Mouse (Mus musculus): Measurements from ENCODE around the gene Dennd1c.

Dennd1c gene

GRCm38 (mm10) chr17:57078336-57078735 lies at the start of gene Dennd1c:
Gene Dennd1c (minus strand): TSS chr17:57078514.
- no peak for DNase-seq (ENCODE audit: extremely low spot score)

GRCm38 (mm10) chr17:57125853-57126622 lies 47.7 kb upstream of the Dennd1c start:
- no peak for DNase-seq (ENCODE audit: extremely low spot score)

DNA sequence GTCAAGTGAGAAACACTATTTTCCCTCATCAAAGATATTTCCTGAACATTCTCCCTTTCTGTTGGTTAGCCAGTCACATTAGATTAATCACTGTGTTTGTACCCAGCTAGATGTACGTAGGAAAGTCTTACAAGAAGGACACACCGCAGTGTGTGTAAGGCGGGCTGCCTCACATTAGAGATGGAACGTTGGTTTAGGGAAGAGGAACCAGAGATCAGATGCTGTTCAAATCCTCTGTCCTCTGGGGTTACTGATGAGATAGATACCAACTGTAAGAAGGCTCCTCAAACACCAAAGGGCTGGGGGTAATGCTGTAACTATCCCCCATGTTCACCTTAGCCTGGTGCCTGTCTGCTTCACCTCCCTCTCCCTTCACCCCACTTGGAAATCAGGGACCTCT lies 46.5 kb upstream of the Dennd1c start:
- no peak for DNase-seq (ENCODE audit: extremely low spot score)

- no peak for DNase-seq (ENCODE audit: extremely low spot score)
Measured at GRCm38 (mm10) chr17:57123192-57124118, 45.1 kb upstream of the Dennd1c start.

DNA sequence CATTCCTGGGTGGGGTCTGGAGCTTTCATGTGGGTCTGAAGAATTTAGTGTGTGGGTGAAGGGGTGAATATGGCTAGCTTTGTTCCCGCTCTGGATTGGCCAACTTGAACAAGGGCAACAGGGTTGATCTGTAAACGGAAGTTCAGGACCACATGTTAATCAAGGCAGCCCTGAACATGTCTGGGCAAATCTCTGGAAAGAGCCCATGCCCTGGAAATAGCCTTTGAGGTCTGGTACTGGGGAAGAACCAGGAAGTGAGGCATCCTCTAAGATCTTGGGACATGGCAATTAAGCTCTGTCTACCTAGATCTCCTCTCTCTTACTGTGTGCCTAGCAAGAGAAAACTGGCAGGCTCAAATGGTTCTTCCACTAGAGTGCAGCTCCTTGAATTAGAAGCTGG lies 43.5 kb upstream of the Dennd1c start:
- no peak for DNase-seq (ENCODE audit: extremely low spot score)

DNA sequence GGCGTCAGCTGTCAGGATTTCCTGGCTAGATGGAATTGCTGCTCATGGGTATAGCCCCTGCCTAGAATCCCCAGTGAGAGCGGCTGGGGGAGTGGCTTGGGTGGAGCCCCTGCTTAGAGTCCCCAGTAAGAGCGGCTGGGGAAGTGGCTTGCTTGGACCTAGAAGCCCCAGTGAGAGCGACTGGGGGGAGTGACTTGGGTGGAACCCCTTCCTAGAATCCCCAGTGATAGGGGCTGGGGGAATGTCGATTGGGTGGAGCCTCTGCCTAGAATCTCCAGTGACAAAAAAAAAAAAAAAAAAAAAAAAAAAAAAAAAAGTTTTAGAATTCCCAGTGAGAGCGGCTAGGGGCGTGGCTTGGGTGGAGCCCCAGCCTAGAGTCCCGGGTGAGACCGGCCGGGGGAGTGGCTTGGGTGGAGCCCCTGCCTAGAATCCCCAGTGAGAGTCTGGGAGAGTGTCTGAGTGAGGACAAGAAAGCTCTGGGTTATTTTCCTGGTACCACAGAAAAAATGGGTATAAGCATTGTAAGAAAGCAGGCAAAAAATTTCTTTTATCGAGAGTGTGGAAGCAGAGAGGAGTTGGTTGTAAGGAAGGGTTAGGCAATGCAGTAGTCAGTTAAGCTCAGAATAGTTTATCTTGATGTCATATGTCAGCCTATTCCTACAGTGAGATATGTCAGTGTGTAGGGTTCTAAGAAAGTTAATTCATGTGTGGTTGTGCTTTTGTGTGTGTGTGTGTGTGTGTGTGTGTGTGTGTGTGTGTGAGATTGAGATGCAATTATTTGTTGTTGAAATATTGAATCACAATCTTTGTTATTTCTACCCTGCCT lies 40.4 kb upstream of the Dennd1c start:
- peak; percentile 54 for DNase-seq (ENCODE audit: extremely low spot score)

DNA sequence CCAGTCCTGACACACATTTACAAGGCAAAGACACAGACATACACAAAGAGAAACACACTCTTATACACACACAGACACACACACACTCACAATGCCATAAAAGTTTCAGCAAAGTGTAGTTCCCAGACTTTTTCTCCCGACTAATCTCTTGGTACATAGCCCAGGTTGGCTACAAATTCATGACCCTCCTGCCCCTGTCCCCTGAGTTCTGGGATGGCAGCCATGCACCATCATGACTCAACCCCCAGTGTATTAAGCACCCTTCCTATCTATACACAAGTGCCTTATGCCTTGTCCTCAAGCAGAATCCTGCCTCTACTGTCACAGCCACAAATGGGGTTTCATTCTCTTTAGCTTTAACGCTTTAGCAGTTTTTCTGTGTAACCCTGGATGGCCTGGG lies 38.5 kb upstream of the Dennd1c start:
- no peak for DNase-seq (ENCODE audit: extremely low spot score)

GRCm38 (mm10) chr17:57112768-57113474 lies 34.6 kb upstream of the Dennd1c start:
- no peak for DNase-seq (ENCODE audit: extremely low spot score)

DNA sequence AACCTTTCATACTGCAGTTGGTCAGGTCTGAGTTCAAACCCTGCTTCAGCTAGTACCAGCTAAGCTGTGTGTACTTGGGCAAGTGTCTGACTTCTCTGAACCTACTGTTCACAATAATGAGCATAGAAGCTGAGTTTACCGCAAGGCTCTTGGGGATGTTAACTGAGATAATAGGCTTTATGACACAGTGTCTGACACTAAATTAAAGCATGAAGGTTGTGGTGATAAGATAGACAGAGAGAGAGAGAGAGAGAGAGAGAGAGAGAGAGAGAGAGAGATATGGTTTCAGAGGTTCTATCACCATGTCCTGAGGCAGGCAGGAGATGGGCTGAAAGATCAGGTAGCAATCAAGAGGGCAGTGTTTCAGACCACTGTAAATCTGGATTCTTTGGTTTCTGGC lies 31.7 kb upstream of the Dennd1c start:
- no peak for DNase-seq (ENCODE audit: extremely low spot score)

- DNase-seq (ENCODE audit: extremely low spot score), result no peak
Measured at GRCm38 (mm10) chr17:57108666-57109171, 30.4 kb upstream of the Dennd1c start.

DNA sequence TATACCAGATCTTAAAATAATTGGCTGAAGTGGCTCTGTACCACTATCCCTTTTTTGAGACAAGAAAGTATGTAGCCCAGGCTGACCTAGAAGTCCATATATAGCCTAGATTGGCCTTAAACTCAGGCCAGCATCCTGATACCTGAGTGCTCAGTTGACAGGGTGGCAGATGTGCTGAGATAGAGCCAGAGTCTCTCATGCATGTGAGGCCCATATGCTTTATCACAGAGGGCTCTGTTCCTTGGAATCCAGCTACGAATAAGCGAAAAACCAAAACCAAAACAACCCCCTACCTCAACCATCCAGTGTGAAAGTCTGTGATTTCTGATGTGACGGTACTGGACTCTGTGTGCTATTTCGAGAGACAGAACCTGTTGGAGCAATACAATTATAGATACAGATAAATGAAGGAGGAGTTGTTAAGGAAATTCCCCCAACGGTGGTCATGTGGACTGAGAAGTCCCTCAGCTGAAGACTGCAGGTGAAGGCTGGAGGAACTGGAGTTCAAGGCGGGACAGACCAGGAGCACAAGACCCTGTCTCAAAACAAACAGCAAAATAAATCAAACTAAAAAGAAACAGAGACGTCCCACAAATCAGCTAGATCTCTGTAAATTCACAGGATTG lies 29.8 kb upstream of the Dennd1c start:
- no peak for DNase-seq (ENCODE audit: extremely low spot score)

DNA sequence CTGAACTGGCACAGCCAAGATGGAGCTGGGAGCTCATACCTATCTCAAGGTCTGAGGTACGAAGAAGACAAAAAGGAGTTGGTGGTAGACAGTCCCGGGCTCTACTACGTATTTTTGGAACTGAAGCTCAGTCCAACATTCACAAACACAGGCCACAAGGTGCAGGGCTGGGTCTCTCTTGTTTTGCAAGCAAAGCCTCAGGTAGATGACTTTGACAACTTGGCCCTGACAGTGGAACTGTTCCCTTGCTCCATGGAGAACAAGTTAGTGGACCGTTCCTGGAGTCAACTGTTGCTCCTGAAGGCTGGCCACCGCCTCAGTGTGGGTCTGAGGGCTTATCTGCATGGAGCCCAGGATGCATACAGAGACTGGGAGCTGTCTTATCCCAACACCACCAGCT lies 28.8 kb upstream of the Dennd1c start:
- no peak for DNase-seq (ENCODE audit: extremely low spot score)

GRCm38 (mm10) chr17:57106035-57106368 lies 27.7 kb upstream of the Dennd1c start:
- no peak for DNase-seq (ENCODE audit: extremely low spot score)

- peak; percentile 83 for DNase-seq (ENCODE audit: extremely low spot score)
Measured at GRCm38 (mm10) chr17:57105181-57106034, 27.1 kb upstream of the Dennd1c start, which contains the start of gene Tnfsf9. Gene Tnfsf9 (plus strand): TSS chr17:57105325.

- DNase-seq (ENCODE audit: extremely low spot score), result no peak
Measured at GRCm38 (mm10) chr17:57104496-57104895, 26.2 kb upstream of the Dennd1c start.

DNA sequence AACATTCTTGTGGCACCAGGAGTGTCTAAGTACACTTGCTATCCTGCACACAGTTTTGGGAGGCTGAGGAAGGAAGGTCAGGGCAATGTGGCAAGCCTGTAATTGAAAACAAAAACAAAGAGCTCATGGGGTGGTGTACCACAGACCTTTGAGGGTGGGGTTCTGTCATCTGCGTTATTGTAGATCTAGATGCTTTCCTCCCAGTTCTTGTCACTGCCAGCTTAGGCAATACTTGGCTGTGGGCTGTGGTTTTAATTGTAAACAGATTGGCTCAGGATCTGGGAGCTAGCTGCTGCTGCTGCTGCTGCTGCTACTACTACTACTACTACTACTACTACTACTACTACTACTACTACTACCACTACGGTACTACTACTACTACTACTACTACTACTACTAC lies 24.0 kb upstream of the Dennd1c start:
- DNase-seq (ENCODE audit: extremely low spot score), result no peak

GRCm38 (mm10) chr17:57099629-57100325 lies 21.5 kb upstream of the Dennd1c start:
- peak; percentile 36 for DNase-seq (ENCODE audit: extremely low spot score)

DNA sequence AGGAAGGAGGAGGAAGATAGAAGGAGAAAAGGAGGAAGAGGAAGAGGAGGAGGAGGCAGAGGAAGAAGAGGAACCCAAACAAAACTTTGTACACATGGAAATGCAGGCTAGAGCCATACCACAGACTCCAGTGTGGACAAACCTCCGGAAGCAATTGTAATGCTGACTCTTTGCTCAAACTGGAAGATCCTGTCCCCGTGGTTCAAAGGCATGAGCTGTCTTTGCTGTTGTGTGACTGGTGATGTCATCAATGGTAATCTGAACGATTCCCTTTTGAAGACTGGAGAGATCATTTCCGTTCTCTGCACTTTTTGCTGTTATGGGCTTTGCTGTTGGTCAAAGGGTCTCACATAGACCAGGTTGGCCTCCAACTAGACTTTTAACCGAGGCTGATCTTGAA lies 20.0 kb upstream of the Dennd1c start:
- no peak for DNase-seq (ENCODE audit: extremely low spot score)

DNA sequence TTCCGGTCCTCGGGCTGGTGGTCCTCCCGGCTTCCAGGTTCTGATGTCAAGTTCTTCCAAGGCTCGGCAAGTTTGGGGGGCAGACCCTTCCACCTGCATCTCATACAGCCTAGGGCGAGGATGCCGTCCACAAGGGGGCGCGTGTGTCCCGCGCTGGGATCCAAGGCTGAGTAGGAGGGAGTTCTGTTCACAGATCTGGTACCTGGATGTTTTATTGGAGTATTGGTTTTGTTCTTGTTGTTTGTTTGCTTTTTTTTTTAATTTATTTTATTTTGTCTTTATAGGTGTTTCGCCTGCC lies 18.3 kb upstream of the Dennd1c start:
- peak; percentile 84 for DNase-seq (ENCODE audit: extremely low spot score)

Measured in embryo, embryonic 9.5 days (tissue).